Mouse (Mus musculus) embryo, embryonic 10 days (tissue): Measurements from ENCODE around the gene Trmt11.
A peak's percentile ranks its signal among the peaks of the same experiment; 100 is the strongest.
"Not testable (repeated sequence)": the region's sequence is repeated elsewhere in the genome, so short reads cannot be mapped to it uniquely, and the experiment has no call there.

Experiments used
- DNase-seq: peaks from one replicate; pipeline ENCODE4 v3.0.0-alpha.2; 2015; ENCODE audit warnings: low spot score

Gene Trmt11

DNA sequence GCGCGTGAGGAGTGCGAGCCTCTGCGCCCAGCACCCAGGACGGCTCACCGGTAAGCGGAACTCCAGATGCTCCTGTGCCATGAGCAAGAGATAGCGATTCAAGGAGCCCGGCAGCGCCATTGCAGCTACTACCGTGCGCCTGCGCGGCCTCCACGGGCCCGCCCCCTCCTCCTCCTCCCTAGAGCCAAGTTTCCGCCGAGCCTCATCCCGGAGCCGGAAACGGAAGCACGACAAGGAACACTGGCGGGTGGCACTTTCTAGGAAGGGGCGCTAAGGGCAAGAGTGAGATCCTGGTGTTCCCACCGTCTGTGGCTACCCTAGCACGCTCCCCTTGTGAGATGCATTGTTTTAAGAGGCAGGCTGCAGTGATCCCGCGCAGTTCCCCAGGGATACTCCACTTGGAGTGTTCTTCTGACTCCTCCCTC lies at the start of gene Trmt11:
Gene Trmt11 (minus strand): TSS at position 208 of the 425 bp plus-strand sequence.
- peak; percentile 95 for DNase-seq

GRCm38 (mm10) chr10:30647681-30648080 lies 47.1 kb upstream of the Trmt11 start:
- DNase-seq = peak; percentile 33

DNA sequence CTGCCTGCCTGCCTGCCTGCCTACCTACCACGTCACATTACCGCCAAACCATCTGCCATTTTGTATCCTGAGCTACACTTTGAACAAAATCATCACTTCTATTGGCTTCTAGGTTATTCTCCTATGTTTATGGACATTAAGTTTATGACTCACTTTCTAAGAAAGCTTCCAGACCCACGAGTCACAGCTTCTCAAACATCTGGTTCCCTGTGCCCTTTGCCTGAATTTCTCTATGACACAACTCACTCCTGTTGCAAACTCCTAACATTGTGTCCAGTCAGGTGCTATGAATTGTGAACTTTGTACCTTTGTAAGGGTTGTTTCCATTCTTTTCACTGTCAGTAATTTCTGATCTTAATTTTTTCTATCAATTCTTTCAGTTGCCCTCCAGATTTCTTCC lies 37.7 kb upstream of the Trmt11 start:
- DNase-seq = no peak

DNA sequence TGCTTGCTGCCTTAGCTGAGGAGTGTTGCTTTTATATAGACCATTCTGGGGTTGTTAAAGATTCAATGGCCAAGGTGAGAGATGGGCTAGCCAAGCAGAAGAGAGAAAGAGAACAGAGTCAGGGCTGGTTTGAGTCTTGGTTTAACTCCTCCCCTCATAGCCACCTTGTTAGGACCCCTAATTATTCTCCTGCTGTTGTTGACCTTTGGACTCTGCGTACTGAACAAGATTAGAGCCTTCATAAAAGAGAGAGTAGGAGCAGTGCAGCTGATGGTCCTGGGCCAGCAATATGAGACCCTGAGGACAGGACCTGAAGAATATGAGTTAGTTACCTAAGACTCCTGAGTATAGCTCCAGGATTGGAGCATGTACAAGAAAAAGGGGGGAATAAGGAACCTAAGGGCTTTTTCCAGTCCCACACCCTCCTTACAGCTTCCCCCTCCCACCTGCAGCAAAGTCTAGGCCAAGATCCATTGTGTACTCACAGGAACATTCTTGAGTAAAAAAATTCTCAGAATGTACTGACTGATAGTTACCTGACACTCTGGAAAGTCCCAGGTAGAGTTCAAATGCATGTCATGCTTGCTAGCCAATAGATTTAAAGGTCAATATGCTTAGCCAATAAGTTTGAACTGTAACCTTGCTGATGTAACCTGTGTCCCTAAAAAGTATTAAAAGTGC lies 36.1 kb upstream of the Trmt11 start:
- DNase-seq = not testable (repeated sequence)

- DNase-seq = no peak
These were observed 32.2 kb upstream of the Trmt11 start for GRCm38 (mm10) chr10:30632718-30633117.

DNA sequence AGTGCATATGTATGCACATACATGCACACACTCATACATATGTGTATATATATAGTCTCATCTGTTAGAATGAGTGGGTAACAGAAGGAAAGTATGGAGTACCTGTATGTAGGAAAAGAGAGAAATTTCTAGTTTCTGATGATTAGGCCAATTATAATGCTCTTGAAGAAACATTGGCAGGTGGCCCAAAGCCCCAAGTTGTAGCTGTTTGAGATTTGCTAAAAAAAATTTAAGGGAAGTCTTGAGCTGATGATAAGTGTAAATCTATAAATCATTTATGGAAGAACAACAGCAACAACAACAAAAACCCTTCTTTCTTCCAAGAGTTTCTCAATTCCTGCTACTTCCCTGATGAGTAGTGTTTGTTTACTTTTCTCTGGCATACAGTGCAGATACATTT lies 29.4 kb upstream of the Trmt11 start:
- no peak for DNase-seq

DNA sequence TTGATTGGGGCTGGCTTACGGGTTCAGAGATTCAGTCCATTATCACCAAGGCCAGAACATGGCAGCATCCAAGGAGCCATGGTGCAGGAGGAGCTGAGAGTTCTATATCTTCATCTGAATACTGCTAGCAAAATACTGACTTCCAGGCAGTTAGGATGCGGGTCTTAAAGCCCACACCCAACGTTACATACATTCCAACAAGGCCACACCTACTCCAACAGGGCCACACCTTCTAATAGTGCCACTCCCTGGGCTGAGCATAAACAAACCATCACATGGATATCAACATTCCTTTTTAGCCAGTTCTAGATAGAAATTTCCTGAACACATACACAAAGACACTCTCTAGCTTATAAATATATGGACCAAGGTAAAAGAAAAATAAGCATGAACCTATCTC lies 29.0 kb upstream of the Trmt11 start, which contains the start of gene Hint3:
Gene Hint3 (minus strand): TSS at position 120 of the 400 bp plus-strand sequence.
- no peak for DNase-seq

DNA sequence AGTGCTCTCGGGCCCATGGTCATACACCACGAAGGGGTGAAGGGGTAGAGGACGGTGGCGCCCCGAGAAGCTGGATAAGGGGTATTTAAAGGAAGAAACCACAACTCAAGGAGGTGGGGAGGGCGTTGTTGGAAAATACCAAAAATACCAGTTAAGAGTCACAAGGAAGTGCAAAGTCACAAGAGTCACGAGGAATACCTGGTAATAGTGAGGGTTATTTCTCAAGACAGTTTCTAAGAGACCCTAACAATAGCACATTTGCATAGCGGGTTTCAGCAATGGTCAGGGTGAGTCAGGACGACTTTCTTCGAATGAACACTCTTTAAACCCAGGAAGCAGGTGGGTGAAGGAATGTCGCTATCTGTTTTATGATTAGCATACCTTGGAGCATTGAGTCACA lies 27.9 kb upstream of the Trmt11 start:
- not testable (repeated sequence) for DNase-seq

GRCm38 (mm10) chr10:30627548-30627947 lies 27.0 kb upstream of the Trmt11 start:
- DNase-seq = no peak

- no peak for DNase-seq
These were observed 23.8 kb upstream of the Trmt11 start for GRCm38 (mm10) chr10:30624161-30625019.

DNA sequence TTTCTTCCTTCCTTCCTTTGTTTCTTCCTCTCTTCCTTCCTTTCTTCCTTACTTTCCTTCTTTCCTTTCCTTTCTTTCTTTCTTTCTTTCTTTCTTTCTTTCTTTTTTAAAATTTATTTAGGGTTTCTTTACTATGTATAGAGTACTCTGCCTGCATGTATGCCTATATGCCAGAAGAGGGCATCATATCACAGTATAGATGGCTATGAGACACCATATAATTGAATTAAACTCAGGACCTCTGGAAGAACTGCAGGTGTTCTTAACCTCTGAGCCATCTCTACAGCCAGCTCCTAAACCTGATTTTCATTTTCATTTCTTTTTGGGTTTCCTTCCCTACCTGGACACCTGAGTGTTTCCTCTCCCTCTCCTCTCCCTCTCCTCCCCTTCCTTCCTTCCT lies 22.4 kb upstream of the Trmt11 start:
- peak; percentile 33 for DNase-seq

DNA sequence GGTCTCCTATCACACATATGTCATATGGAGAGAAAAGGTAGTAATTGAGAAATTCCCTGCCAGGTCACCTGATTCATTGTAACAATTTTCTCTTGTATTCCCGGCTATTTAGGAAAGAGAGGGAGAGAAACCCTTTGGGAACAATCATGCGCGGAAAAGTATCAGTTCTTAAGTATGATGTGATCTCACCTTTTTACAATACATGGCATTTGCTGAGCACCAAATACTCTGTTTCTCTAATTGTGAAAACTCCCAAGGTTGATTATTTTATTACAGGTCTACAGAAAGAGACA lies 18.3 kb upstream of the Trmt11 start:
- no peak for DNase-seq

- DNase-seq = peak; percentile 99
These were observed 17.8 kb upstream of the Trmt11 start for GRCm38 (mm10) chr10:30618091-30618917.

DNA sequence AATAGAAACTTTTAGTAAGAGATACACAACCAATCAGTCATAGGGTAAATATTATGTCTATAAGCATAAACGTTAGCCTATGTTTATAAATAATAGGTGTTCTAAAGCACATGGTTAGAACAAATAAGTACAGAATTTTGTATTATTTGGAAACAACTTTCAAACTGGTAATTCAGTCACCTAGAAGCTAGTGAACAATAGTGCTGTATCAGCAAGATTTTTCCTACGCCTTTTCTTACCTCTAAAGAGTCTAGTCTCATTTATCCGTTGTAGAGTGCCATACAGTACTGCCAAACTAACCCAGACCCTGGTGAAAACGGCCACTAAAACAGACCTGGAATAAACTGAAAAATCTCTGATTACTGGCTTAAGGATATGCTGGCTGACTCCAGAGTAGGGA lies 12.5 kb upstream of the Trmt11 start:
- DNase-seq = no peak

GRCm38 (mm10) chr10:30609614-30610013 lies 9.1 kb upstream of the Trmt11 start:
- DNase-seq = no peak

GRCm38 (mm10) chr10:30608109-30608508 lies 7.6 kb upstream of the Trmt11 start:
- DNase-seq = no peak

DNA sequence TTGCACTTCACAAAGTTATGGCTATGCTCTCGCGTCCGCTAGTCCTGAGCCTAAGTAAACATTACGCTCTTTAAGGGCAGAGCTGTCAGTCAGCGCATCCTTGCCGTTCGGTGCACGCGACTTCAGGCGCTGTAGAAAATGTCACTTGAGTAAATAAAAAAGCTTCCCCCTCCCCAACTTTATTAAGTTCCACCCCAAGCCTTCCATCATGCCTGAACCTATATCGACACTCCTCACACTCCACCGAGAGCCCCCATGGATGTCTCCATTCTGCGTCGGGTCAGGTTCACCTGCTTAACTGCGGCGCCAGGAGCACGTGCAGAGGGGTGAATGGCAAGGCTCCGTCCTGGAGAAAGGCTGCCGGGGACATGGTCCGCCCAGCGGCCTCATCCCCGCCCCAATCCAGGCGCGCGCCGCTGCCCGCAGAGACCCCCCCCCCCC lies 435 bp downstream of the Trmt11 start:
- DNase-seq = peak; percentile 57

GRCm38 (mm10) chr10:30587037-30587436 lies 13.5 kb downstream of the Trmt11 start:
- no peak for DNase-seq

DNA sequence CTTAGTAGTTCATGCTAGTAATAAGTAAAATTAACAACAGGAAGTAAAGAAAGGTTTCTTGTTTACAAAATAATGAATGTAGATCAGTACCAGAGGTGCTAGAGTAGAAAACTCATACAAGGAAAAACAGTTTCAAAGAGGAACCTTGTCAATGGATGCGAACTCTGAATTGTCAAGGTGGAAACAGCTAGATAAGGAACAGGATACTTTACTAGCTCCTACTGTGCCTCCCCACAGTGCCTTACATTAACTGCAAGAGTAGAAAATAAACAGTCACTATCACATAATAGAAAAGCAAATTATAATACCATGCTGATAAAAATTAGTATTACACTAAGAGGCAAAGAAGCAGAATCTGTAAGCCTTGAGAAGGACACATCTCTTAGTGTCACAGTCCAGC lies 14.9 kb downstream of the Trmt11 start:
- no peak for DNase-seq

- DNase-seq = no peak
These were observed 22.8 kb downstream of the Trmt11 start for GRCm38 (mm10) chr10:30577670-30578280.

GRCm38 (mm10) chr10:30566364-30566763 lies 34.2 kb downstream of the Trmt11 start:
- no peak for DNase-seq

GRCm38 (mm10) chr10:30564651-30565050 lies 35.9 kb downstream of the Trmt11 start:
- DNase-seq = no peak
